Mouse (Mus musculus) thymus, postnatal 14 days (tissue): ENCODE measurements at regions not wholly inside any gene's neighbourhood (a gene's known extent, or its start where the extent isn't known, plus 50 kb on each side); places are given as distances from the start of the nearest gene placed in this dataset.

ENCODE experiments used
- DNase-seq: peaks from one replicate; pipeline ENCODE4 v3.0.0; 2021

DNA sequence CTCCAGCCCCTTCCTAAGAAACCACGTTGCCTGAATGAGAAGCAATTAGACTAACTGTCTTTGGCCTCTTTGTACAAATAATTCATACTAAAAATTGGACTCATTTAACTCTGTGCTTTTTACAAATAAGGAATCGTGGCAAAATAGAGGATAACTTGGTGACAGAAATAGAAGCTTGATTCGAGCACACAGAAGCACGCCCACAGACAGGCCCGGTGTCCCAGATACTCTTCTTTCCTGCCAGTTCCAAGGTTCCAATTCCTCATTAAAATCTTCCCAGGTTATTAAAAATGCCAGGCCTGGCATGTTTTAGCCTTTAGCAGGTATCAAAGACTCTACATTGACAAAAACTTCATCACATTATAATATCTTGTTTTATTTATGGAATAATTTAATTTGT is 96.2 kb upstream of the Rxylt1 start:
- DNase-seq: no peak

DNA sequence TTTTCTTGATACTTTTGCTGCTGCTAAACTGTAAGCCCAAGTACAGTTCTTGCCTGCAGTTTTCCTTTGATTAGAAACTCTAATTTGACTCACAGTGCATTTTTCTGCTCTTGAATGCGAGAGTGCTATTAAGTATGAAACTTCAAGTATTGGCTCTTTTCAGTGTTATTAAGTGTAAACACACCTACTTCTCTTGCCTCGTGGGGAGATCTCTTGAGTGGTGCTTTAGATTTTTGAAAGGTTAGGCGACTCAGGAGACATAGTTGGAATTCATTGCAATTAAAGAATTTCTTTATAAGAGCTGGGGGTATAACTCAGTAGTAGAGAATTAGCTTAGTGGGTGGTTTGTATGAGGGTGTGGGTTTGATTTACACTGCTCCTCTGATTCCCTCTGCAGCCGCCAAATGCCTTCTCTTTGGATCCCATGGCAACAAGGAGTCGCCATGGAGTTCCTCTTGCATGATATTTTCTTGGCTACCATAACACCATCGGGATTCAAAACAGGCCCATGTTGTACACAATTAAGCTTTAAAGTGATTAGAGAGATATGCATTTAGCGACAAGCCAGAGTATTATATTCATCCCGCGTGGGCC is 88.1 kb upstream of the Rxylt1 start:
- DNase-seq: no peak

DNA sequence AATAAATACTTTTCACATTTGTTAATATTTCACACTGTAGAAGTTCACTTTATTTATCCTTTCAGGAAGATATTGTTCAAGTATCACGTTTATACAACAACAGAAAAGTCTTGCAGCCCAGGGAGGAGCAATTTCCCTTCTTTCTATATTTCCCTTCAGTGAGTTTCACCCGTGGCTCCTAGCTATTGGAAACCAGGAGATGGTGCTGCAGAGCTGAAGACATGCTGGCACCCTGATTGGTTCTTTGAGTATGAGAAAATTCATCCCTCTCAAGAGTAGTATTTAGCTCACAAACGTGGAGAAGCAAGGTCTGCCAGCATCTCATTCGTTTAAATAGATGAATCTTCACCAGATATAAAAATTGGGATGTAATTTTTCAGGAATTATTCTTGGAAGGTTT is 85.9 kb upstream of the Rxylt1 start:
- DNase-seq: no peak

- DNase-seq: no peak
These were observed 51.9 kb upstream of the Rxylt1 start for GRCm38 (mm10) chr10:122149038-122149437.

- DNase-seq: no peak
These were observed 51.4 kb upstream of the Rxylt1 start for GRCm38 (mm10) chr10:122148609-122149008.
